Mouse (Mus musculus): Measurements from ENCODE around the gene Snrpn. TPM values are rescaled to one million over a fixed set of nuclear protein-coding genes. Genes with fewer than 3 reads are reported as not detected.

Snrpn gene
- total RNA-seq, 2 experiments from 2014 or later = 134 to 144 TPM

Other genes with a start within 250 kb of the Snrpn start
- gene Snurf, start 135.2 kb downstream of the Snrpn start, total RNA-seq (2021) = 100 to 1,000 TPM; 355 to 375 TPM
- gene Gm38393, start 135.2 kb downstream of the Snrpn start, total RNA-seq (2021) = 10 to 100 TPM in 1 of 2 experiments, 1 to 10 TPM in 1; 6.9 to 10.6 TPM